Mouse (Mus musculus) embryonic fibroblast, embryonic 13.5 days (primary cell): ENCODE results near the gene Hyal2. TPM values are rescaled to one million over a fixed set of nuclear protein-coding genes. Genes with fewer than 3 reads are reported as not detected.

ENCODE experiments used
- H3K27ac ChIP-seq: 2 replicates; pipeline ENCODE4 v1.5.1; 2012; ENCODE audit warnings: low read length, control low read depth, inconsistent platforms; ENCODE audit not compliant: insufficient read depth
- H3K4me1 ChIP-seq: 2 replicates; pipeline ENCODE4 v1.6.1; 2011; ENCODE audit warnings: low read length; ENCODE audit not compliant: control insufficient read depth, insufficient read depth
- H3K4me3 ChIP-seq: 2 replicates; pipeline ENCODE4 v1.5.1; 2011; ENCODE audit warnings: mild to moderate bottlenecking, control low read depth, low read length; ENCODE audit not compliant: insufficient read depth
- CTCF ChIP-seq: IDR thresholded peaks from 2 replicates; pipeline ENCODE4 v1.5.1; 2011; ENCODE audit warnings: mild to moderate bottlenecking, control low read depth, low read length, moderate library complexity, borderline replicate concordance; ENCODE audit not compliant: insufficient read depth
- POLR2A ChIP-seq: IDR thresholded peaks from 2 replicates; pipeline ENCODE4 v1.6.1; 2011; ENCODE audit warnings: low read depth, mild to moderate bottlenecking, control low read depth, low read length, moderate library complexity
- polyA plus RNA-seq: library from polyadenylated mRNA; stranded (reverse); fragments of >200 nt; gene quantifications from 2 replicates; pipeline ENCODE4 v1.2.4, GENCODE M21; 2011; ENCODE audit warnings: low read depth; ENCODE audit not compliant: missing spikeins, insufficient read length

Gene Hyal2
- polyA plus RNA-seq, 1 experiment: 28.0 TPM

DNA sequence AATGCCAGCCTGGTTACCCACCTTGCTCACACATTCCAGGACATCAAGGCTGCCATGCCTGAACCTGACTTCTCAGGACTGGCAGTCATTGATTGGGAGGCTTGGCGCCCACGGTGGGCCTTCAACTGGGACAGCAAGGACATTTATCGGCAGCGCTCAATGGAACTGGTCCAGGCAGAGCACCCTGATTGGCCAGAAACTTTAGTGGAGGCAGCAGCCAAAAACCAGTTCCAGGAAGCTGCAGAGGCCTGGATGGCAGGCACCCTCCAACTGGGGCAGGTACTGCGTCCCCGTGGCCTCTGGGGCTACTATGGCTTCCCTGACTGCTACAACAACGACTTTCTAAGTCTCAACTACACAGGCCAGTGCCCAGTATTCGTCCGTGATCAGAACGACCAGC lies 10.1 kb downstream of the Hyal2 start:
- TF ChIP-seq CTCF: no peak
- no peak for TF ChIP-seq POLR2A
- H3K4me3 ChIP-seq: no peak overlapping the region
- no peak overlapping the region for H3K27ac ChIP-seq
- H3K4me1 ChIP-seq: peaks cover 5% of the 10 kb centered on the region; the same call in 1 of the 2 replicates

DNA sequence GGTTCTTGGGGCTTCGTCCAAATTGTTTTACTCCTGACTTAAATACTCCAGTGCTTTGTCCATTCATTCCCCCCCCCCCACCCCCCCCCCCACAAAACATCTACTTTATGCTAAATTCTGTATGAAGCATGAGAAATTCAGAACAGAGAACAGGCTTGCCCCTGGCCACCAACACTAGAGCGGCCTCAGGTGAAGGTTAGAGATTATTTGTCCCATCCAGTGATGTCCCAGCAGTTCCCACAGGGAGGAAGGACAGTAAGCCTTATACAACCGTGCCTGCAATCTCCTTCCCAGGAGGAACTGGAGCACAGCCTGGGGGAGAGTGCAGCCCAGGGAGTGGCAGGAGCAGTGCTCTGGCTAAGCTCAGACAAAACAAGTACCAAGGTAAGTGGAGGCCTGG lies 10.8 kb downstream of the Hyal2 start, which contains the start of gene Naa80:
Gene Naa80, plus strand, starts transcription at position 301 of the 400 bp plus-strand sequence.
- Histone ChIP-seq H3K4me3 (no peak within 1 kb of the TSS), H3K27ac (no peak within 1 kb of the TSS), H3K4me1 (peaks cover 5% of the 10 kb centered on the region; the same call in 1 of the 2 replicates)
- TF ChIP-seq CTCF (no peak), POLR2A (no peak)

DNA sequence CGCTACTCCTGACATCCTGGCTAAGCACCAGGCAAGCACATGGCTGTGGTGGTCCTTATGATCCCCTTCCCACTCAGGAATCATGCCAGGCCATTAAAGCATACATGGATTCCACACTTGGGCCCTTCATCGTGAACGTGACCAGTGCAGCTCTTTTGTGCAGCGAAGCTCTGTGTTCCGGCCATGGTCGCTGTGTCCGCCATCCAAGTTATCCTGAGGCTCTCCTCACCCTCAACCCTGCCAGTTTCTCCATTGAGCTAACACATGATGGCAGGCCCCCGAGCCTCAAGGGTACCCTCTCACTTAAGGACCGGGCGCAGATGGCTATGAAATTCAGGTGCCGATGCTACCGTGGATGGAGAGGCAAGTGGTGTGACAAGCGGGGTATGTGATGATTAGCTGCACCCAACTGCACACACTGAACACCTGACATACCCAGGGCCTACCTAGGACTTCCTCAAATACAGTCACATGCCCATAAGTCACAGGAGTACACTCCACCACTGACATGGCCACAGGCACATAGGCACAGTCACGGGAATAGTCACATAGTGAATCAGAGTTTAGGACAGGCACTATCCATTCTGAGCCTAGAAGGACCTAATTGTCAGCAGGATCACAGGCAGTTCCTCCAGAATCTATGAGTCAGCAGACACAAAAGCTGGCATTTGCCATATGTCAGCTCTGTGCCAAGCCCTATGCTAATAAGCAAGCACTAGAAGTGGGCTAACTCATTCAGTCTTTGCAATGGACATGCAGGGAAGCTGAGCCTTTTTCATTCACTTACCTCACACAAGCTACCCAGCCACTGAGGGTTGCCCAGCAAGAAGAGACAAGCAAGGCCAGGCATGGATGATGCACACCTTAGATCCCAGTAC lies 11.5 kb downstream of the Hyal2 start:
- TF ChIP-seq CTCF (no peak), POLR2A (0 out of 2 replicates have a peak, but pooled peaks have one; percentile 7)
- Histone ChIP-seq H3K27ac (no peak overlapping the region), H3K4me3 (no peak overlapping the region), H3K4me1 (peaks cover 5% of the 10 kb centered on the region; the same call in 1 of the 2 replicates)

DNA sequence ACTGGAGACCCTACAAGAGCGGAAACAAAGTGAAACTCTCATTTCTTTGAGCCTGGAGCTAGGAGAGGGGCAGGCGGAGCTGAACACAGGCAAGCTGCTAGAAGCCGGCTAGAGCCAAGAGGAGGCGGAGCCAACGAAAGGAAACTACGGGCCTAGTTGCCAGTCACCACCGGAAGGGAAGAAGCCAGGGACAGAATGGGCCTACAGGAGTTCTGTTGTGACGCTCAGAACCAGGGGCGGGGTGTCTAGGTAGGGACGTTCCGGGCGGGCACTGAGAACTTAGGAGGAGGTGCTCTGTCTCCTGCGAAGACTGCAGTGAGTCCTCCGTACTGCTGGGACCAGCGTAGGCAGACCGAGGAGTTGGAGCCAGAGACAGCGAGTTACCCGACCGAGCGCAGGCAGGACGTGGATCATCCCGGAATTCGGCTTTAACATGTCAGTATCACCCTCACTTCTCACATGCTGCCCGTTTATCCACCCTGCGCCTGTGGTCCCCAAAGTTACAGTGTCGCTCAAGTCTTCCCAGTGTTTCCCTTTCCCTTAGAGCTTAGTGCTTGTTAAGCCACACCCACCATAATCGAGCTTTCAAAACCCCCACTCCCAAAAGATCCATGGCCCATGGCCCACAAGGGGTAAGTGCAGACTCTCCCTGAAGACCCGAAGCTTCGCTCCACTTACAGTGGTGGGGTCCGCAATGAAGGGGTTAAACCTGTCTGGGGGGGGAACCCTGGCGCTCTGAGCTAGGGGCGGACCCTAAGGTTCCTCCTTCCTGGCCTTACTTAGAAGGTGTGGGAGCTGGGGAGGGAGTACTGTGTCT lies 13.0 kb downstream of the Hyal2 start, which contains the start of gene Hyal3:
Gene Hyal3, plus strand, starts transcription at position 318 of the 817 bp plus-strand sequence.
- Histone ChIP-seq H3K4me1 (peaks cover 5% of the 10 kb centered on the region; the same call in 1 of the 2 replicates), H3K4me3 (peak within 1 kb of the TSS; percentile 61), H3K27ac (peak within 1 kb of the TSS; percentile 71)
- no peak for TF ChIP-seq CTCF
- TF ChIP-seq POLR2A: peak; percentile 87

DNA sequence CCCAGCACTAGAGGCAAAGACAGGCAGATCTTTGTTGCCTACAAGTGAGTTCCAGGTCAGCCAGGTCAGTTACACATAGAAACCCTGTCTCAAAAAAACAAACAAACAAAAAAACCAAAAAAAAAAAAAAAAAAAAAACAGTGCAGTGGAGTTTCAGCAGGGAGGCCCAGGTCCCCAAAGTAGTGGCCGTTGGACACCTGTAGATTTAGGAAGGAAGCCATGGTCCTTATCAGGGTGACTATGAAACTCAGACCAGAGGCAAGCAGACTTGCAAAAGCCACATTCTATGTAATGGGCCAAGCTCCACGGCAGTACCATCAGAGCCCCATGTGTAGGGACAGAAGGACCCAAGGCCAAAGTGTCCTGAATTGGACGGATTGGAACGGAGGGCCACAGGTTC lies 13.8 kb downstream of the Hyal2 start:
- Histone ChIP-seq H3K27ac (no peak overlapping the region), H3K4me3 (peak overlapping the region; percentile 61), H3K4me1 (peaks cover 5% of the 10 kb centered on the region; the same call in 1 of the 2 replicates)
- TF ChIP-seq POLR2A (no peak), CTCF (no peak)

DNA sequence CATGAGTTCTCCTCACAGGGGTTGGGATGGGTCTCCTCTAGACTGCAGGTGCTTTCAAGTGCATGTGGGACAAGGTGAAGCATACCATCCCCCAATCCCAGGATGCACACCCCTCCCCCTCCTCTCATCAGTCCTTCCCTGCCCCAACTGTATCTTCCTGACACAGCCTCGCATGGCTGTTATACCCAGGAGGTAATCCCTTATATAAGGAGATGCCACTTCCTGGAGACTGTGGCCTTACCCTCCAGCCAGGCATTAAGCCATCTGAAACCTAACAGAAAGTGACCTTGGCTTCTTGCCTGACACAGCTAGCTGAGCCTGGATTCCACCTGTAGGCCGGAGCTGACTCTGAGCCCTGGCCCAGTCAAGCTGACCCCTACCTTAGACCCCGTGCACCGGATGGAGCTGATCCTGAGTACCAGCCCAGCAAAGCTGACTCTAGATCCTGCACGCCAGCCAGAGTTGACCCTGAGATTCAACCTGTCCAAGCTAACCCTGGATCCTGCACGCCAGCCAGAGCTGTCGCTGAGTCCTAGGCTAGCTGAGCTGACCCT lies 14.8 kb downstream of the Hyal2 start:
- H3K4me3 ChIP-seq: no peak overlapping the region
- no peak for TF ChIP-seq POLR2A
- TF ChIP-seq CTCF: no peak
- H3K4me1 ChIP-seq: peaks cover 5% of the 10 kb centered on the region; the same call in 1 of the 2 replicates
- H3K27ac ChIP-seq: no peak overlapping the region

DNA sequence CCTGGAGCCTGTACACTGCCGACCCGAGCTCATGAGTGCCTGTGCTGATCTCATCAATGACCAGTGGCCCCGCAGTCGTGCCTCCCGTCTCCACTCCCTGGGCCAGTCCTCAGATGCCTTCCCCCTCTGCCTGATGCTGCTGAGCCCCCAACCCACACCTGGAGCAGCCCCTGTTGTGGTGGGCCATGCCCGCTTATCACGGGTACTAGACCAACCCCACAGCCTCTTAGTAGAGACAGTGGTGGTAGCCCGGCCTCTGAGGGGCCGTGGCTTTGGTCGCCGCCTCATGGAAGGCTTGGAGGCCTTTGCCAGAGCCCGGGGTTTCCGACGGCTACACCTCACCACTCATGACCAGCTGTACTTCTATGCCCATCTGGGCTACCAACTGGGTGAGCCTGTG lies 15.4 kb downstream of the Hyal2 start:
- TF ChIP-seq POLR2A (no peak), CTCF (no peak)
- Histone ChIP-seq H3K4me3 (no peak overlapping the region), H3K4me1 (peaks cover 5% of the 10 kb centered on the region; the same call in 1 of the 2 replicates), H3K27ac (no peak overlapping the region)

DNA sequence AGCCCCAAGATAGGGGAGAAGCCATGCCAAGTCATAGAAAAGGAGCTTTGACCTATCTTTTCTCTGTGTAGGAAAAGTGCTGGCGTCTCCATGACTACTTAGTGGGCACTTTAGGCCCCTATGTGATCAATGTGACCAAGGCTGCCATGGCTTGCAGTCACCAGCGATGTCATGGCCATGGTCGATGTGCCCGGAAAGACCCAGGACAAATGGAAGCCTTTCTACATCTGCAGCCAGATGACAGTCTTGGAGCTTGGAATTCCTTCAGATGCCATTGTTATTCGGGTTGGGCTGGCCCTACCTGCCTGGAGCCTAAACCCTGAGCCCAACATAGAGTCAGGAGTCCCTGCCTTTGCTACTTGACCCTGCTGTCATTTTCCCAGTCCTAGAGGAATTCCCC lies 18.8 kb downstream of the Hyal2 start:
- H3K4me1 ChIP-seq: peaks cover 5% of the 10 kb centered on the region; the same call in 1 of the 2 replicates
- H3K27ac ChIP-seq: no peak overlapping the region
- TF ChIP-seq POLR2A: no peak
- no peak for TF ChIP-seq CTCF
- H3K4me3 ChIP-seq: no peak overlapping the region
